In genomic region chr9:110732623-110733022, GRCm38 (mm10) we compare ENCODE assay signal across 8 mouse cellular contexts. TPM values are rescaled to one million over a fixed set of nuclear protein-coding genes. Genes with fewer than 3 reads are reported as not detected.
DNase-seq lines count a peak whose midpoint lies in the region; ATAC-seq and TF ChIP-seq lines count a peak whose summit lies in the region.

No protein-coding gene starts in this region.

- peak; percentile 83 for ATAC-seq in activated CD4-positive, CD25-positive, alpha-beta regulatory T cell, adult 4 months
- peak; percentile 89 for ATAC-seq in heart, postnatal 0 days (ENCODE audit: insufficient read depth, low read depth)

- TF ChIP-seq EP300 in heart, postnatal 0 days (IDR thresholded peaks at IDR 0.05; ENCODE audit: low read depth), result no peak

- H3K27me3 ChIP-seq in heart, postnatal 0 days (ENCODE audit: control insufficient read depth, insufficient read depth, low read length), result no peaks in the 10 kb centered on the region

- 0 out of 2 replicates have a peak overlapping the region, but pooled peaks have one; percentile 31 for H3K27ac ChIP-seq in heart, postnatal 0 days (ENCODE audit: low read depth)

- H3K36me3 ChIP-seq in heart, postnatal 0 days (replicated peaks; ENCODE audit: control insufficient read depth, insufficient read depth, low read length), result no peaks in the 10 kb centered on the region

- no peaks in the 10 kb centered on the region for H3K9me3 ChIP-seq in heart, postnatal 0 days (replicated peaks; ENCODE audit: control insufficient read depth, low read length)

- H3K4me1 ChIP-seq in heart, postnatal 0 days (ENCODE audit: control insufficient read depth, insufficient read depth), result peaks cover 15% of the 10 kb centered on the region

- 0 out of 2 replicates have a peak, but pooled peaks have one; percentile 0 for TF ChIP-seq CTCF in heart, postnatal 0 days (IDR thresholded peaks at IDR 0.05; ENCODE audit: low read depth)

- peak overlapping the region; percentile 49 for H3K4me3 ChIP-seq in heart, postnatal 0 days (ENCODE audit: low read depth, low read length)

- peak overlapping the region; percentile 46 for H3K9ac ChIP-seq in heart, postnatal 0 days (replicated peaks; ENCODE audit: low read depth, low read length)

- H3K4me2 ChIP-seq in heart, postnatal 0 days (ENCODE audit: low read depth, low read length), result peak overlapping the region; percentile 68

- under 1% methylated on average over 26 of the region's 26 CpGs for WGBS in heart, postnatal 0 days

- peak; percentile 73 for DNase-seq in CD4-positive helper T cell, adult 2 months (ENCODE audit: low read depth, low spot score)
- DNase-seq in fat pad, adult 2 months (ENCODE audit: extremely low read depth, low read depth, low spot score), result peak; percentile 31
- peak; percentile 90 for DNase-seq in heart, postnatal 0 days (ENCODE audit: low spot score)
- DNase-seq in kidney, postnatal 25 days, result peak; percentile 88 to 96
- DNase-seq in lung, postnatal 36 days, result peak; percentile 91
- peak; percentile 89 for DNase-seq in retina, embryonic 14.5 days (ENCODE audit: low spot score)
- peak; percentile 68 to 83 for DNase-seq in urinary bladder, postnatal 36 days (ENCODE audit: low spot score in 2 of 2)

RNA-seq across cellular contexts. Expression of gene Myl3, which starts 9.0 kb away (rescaled TPM):
- not detected for polyA plus RNA-seq in activated CD4-positive, CD25-positive, alpha-beta regulatory T cell, adult 4 months (2017; shearing (Covaris generic))
- total RNA-seq in heart, postnatal 0 days (2014; rRNA removed; ENCODE audit: low replicate concordance), result 7,206 and 8,752 TPM in 2 replicates
- polyA plus RNA-seq in heart, postnatal 0 days (2015; fragmentation: Nextera tagmentation; extraction: Ambion mirVana), result 7,883 and 7,975 TPM in 2 replicates

RNA-seq across cellular contexts. Expression of gene Pth1r, which starts 14.3 kb away (rescaled TPM):
- not detected for polyA plus RNA-seq in activated CD4-positive, CD25-positive, alpha-beta regulatory T cell, adult 4 months (2017; shearing (Covaris generic))
- 34.2 and 41.8 TPM in 2 replicates for total RNA-seq in heart, postnatal 0 days (2014; rRNA removed; ENCODE audit: low replicate concordance)
- polyA plus RNA-seq in heart, postnatal 0 days (2015; fragmentation: Nextera tagmentation; extraction: Ambion mirVana), result 11.4 and 12.0 TPM in 2 replicates

Comparison
In these comparisons a context has a peak if more than half of its experiments do, and no peak if none do; other contexts are left out.
1. Peak in every context shown above with its lines: DNase-seq, ATAC-seq, H3K4me3 ChIP-seq and H3K27ac ChIP-seq.
2. DNase-seq: peak in every context shown above with its lines; median percentile 92 in kidney, postnatal 25 days; 91 in lung, postnatal 36 days; 90 in heart, postnatal 0 days; 89 in retina, embryonic 14.5 days; 76 in urinary bladder, postnatal 36 days; 73 in CD4-positive helper T cell, adult 2 months; 31 in fat pad, adult 2 months.
3. RNA of gene Myl3, which starts 9.0 kb away (polyA plus RNA-seq): 7,883 to 7,975 TPM in heart, postnatal 0 days; not detected in activated CD4-positive, CD25-positive, alpha-beta regulatory T cell, adult 4 months; every median in the first group is over 1,000 times any median in the second.
4. RNA of gene Pth1r, which starts 14.3 kb away (polyA plus RNA-seq): 11.4 to 12.0 TPM in heart, postnatal 0 days; not detected in activated CD4-positive, CD25-positive, alpha-beta regulatory T cell, adult 4 months; every median in the first group is over 10 times any median in the second.